Mouse (Mus musculus) spleen, postnatal 36 days (tissue): Measurements from ENCODE around the gene Pam16.

Experiments
- DNase-seq, 2 experiments: peaks; one replicate each; pipeline ENCODE4 v3.0.0; 2022; ENCODE audit warnings: low spot score in 2 of 2, mixed read lengths in 1 of 2

Gene Pam16

DNA sequence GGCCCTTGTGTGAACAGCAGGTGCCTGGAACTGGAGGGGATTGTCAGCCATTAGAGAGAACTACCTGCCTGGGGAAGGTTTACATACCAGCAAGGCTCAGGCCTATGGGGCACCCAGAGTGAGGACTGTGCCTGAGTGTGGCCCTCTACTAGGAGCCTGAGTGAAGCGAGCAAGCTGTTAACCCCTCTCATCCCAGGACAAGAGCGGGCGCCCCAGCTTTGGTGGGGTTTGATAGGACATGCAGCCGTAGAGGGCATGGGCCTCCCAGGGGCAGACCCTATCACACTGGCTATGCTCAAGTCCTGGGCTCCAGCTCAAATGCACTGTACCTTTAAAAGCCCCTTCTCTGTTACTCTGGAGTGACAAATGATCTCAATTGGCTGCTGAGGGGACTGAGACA lies 22.0 kb upstream of the Pam16 start:
- no peak for DNase-seq

DNA sequence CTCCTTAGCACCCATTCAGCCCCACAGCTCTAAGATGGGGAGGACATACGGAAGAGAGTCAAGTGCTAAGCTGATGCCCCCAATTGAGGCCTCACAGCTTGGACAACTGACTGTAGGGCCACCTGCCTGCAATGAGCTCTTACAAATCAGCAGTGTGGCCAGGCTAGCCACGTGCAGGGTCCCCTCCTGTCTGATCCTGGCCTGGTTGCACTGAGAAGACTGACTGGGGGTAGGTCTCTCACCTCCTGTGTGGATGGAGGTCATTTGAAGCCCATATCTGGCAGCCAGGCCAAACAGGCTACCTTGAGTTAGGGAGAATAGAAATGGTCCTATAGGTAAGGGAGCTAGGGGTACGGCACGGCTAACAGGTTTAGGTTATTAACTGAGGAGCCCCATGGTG lies 21.1 kb upstream of the Pam16 start:
- DNase-seq = no peak

DNA sequence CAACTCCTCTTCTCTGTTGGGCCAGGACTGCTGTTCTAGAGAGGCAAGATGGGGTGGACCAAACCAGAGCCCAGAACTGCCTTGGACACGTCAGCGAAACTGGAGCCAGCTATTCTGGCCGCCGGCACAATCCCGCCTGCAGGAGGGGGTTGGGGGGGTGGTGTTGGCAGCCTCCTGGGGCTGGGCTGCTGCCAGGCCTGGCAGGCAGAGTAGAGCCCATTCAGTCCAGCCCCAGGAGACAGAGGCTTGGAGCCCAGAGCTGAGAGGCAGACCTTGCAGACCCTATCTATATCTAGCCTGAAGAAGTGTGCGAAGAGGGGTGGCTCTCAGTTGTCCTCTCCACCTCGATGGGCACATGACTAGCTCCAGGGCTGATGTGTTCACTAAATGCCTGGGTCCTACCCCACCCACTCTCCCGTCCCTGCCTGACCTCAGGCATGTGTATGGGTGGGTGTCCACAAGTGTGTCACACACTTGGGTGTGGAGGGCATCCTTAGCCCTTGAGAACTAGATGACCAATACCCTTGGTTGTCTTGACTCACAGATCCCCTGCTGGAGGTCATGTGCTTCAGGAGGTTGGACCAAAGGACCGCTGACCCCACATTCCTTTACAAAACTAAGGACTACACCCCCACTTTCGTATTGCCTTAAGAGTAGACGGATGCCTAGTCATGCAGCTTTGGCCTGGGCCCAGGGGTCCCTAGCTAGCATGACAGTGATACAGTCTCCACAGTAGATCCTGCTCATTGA lies 19.1 kb upstream of the Pam16 start:
- DNase-seq = no peak

DNA sequence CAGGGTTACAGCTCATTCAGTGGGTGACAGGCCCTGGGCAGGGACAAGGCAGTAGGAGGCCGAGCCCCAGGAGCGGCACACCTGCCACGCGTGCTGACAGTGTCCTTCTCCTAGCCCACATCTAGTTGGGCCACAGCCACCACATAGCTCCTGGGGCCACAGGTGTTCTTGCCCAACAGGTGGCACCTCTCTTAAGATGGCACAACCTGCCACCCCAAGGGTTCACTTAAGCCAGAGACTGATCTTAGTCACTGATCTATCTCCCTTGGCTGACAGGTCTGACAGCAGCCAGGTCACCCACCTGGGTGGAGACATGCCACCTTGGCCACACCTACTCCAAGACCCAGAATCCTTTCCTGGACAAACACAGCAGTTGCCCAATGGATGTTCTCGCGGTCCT lies 18.1 kb upstream of the Pam16 start:
- no peak for DNase-seq

DNA sequence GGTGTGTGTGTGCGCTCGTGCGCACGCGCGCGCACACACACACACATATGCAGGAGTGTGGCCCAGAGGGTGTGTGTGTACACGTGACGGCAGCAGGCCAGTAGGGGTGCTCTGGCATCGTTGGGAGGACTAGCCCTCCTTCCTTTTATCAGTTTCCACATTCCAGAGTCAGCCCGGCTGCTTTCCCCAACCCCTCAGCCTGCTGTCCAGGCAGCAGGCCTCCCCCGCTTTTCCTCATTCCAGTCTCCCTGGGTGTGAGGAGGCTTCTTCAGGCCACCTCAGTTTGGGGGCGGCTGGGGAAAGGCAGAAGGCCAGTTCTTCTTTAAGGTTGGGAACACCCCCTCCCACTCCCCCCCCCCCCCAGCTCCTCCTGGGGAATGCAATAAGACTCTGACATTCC lies 17.4 kb upstream of the Pam16 start:
- DNase-seq = peak in 1 of 2 experiments; percentile 8

DNA sequence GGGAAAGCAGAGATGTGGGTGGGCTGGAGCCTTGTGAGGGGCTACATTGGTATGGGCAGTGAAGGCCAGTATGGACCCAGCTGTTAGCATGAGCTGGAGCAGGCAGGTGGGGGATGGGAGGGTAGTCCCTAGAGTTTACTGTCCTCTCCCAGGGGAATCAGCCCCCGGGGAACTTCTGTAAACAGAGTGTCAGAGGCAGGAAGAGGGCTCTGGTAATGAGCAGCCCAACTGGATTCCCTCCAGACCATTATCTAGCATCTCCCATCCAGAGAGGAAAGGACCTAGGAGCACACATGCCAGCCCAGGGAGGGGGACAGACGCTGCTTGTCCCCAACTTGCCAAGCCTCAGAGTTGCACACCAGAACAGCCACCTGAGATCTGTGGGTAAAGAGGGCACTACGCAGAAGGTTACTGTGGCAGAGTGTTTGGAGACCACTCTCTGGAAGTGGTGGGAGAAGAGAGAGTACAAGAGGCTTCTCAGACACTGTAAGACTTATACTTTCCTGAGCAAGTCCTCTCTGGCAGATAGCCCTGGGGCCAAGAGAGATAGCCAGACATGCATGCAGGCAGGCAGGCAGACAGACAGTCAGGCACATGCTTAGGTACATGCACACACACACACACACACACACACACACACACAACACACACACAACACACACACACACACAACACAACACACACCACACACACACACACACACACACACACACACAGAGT lies 16.5 kb upstream of the Pam16 start:
- peak; percentile 44 to 50 for DNase-seq

DNA sequence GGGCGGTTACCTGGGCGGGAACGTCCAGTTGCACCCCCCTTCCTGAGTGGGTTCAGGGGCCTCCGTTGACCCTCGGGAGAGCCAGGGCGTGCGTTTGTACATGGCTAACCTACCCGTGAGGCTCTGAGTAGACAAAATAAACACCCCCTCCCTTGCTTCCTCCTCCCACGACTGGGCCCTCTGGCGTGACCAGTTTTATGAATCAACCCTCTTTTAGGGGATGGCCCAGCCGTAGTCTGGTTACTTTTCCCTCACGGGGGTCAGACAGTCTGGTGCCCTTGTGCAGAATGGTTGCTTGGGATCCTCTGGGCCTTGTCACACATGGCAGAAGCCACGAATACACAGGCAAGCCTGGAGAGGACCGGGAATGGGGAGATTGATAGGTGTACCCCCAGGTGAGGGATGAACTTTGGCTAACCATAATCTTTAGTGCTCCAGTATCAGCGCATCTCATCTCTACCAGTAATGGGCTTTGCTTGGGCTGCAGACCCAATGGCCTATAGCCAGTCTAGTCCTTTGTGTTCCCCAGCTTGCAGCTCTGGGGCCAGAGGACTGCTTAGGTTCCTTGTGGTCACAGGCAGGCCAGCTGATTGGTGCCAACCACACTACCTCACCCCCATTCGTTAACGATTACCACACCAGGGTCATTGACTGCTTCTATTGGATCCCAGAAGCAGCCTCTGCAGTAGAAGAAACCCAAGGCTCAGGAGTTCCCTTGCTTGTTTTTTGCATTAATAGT lies 15.6 kb upstream of the Pam16 start:
- peak; percentile 28 to 36 for DNase-seq

DNA sequence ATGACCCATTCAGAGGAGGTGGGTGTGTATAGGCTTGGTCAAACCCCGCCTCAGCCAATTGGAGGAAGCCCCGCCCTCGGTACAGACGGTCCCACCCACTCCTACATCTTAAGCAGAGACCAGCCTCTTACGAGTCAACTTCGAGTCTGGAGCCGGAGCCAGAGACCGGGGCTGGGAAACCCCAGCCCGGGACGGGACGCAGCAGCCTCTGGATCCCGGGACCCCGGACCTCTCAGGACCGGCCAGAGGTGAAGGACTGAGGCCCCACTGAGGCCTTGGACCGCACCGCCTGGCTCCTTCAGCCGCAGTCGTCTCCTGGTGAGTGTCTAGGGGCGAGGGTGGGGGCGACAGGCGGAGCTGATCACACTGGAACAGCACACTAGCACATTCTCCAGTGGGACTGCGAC lies 15.0 kb upstream of the Pam16 start, which contains the start of the genes Vasn and Dnaja3:
Gene Vasn (plus strand): TSS at position 111 of the 407 bp plus-strand sequence.
Gene Dnaja3 (plus strand): TSS at position 159 of the 407 bp plus-strand sequence.
- peak; percentile 72 for DNase-seq

DNA sequence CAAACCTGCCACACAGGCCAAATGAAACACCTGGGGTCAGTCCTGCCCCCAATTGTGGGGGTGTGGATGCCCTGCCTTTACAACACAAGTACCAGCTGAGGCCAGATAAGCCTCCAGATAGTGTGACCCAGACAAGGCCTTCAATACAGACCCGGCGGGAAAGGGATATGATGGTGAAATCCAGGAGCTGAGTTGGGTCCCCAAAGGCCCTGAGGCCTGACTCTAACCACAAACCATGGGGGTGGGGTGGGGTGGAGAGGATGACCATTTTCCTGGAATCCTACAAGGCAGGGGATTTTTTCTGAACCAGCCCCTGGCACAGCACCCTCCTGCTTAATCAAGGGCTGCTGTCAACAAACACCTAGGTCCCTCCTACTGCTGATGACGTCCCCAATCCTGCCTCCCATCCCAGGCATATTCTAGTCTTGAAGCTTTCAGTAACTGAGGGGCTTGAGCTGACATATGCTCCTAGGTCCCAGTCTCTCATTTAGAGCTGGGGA lies 14.2 kb upstream of the Pam16 start:
- no peak for DNase-seq

DNA sequence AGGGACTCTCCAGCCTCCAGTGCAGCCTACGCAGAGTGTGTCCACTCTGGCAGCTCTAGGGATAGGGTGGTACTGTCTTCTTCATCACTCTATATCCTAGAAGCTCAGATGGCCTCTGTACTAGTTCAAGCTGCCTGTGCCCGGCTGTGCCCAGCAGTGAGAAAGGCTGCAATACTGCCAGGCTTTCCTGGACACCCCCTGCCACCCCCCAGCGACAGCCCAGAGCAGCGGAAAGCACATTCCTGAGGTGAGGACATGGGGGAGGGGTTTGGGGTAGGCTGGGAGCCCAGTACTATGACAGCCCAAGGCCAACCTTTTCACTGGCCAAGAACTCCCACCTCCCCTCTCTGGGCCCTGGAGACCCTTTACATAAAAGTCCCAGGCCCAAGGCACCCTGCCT lies 11.0 kb upstream of the Pam16 start:
- DNase-seq = no peak

DNA sequence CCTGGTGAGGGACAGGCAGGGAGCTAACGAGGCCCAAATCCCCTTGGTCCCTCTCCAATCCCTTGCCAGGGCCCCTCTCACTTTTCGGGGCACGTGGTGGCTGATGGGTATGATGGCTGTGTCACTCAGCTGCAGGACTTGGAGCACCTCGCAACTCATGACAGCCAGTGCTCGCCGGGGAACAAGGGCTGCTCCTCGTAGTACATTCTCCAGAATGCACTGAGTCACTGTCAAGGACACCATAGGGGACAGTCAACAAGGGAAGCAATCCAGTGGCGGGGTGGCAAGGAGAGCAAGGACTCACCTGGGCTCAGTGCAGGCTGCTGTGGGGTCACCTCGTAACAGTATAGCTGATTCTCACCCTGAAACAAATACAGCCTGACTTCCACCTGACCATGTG lies 9.9 kb upstream of the Pam16 start:
- no peak for DNase-seq

DNA sequence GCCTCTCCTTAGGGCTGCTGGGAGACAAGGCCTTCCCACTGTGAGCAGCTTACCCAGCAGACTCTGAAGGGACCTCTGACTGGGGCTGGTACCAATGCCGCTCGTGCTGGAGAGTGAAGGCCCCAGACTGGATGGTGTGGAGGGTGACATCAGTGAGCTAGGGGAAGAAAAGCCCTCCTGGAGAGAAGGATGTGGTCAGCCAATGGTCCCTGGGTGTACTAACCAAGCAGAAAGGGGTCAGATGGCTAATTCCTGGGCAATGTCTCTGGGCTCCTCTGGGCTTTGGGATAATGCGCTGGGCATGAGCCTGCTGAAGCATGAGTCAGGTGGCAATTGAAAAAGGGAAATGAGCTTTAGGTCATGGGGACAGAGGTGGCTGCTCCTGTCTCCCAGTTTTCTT lies 8.9 kb upstream of the Pam16 start:
- no peak for DNase-seq

DNA sequence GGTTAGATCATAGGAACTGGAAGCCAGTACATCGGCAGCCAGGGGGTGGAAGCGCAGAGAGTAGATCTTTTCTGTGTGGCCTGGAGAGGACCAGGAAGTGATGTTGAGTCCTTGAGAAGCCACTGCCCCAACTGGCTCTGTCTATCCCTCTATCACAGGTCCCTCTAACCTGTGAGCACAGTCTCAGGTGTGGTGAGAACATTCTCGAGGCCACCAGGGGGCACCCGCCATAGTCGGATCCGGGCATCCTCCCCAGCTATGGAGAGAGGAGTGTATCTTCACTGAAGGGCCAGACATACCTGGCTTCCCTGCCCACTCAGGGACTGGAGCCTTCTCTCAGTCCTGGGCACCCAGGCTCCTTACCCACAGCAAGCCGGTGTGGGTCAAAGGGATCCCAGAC lies 7.3 kb upstream of the Pam16 start:
- no peak for DNase-seq

DNA sequence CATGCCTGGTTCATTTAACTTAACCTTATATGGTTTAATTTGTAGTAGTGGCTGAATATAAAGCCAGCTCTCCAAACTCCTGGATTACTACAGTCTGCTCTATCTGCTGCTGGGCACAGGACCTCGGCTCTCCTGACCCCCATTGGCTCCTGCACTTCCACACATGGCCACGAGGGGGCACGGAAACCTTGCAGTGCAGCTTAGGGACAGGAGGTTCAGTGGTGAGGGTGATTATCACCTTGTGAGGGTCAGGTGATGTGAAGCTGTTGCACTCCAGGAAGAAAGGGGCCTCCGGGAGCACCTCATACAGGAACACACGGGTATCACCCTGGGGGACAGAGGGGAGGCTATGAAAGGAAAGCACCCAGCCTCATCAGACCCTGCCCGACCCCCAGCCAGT lies 5.2 kb upstream of the Pam16 start:
- DNase-seq = peak; percentile 63 to 71

DNA sequence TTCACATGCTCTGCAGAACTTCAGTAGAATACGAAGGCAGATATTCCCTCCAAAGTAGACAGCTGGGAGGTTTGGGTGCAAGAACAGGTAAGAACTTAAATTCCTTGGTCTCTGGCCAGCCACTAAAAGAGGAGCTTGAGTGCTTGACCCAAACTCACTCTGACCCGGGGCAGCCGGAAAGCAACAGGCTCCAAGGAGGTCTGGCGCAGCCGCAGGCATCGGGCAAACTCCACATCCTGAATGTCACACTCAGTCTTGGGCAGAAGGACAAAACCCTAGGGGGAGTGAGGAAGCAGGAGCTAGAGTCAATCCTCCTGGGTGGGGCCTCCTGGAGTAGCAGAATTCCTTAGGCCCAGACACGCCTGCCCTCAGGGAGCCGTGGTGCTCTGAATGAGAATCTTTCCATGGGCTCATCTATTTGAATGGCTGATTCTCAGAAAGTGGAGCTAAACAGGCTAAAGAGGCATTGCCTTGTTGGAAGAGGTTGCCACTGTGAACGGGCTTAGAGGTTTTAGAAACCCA lies 4.2 kb upstream of the Pam16 start:
- no peak for DNase-seq

DNA sequence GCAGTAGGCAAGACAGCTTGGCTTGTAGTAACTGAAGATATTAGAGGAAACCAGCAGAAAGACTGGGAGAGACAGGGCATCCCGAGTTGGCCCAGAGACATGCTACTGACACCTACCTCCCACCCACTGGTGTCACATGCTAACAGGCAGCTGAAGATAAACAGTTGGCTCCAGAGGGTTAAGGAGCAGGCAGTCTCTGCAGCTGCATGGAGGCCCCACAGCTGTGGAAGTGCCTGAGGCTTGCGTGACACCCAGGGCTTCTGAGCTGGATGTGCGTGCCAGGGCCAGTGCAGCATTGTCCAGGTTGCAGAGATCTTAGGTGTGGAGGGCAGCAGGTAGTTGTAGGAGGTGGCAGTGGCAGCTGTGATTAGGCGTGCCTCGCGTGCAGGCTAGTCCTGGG lies 2.3 kb upstream of the Pam16 start:
- no peak for DNase-seq

DNA sequence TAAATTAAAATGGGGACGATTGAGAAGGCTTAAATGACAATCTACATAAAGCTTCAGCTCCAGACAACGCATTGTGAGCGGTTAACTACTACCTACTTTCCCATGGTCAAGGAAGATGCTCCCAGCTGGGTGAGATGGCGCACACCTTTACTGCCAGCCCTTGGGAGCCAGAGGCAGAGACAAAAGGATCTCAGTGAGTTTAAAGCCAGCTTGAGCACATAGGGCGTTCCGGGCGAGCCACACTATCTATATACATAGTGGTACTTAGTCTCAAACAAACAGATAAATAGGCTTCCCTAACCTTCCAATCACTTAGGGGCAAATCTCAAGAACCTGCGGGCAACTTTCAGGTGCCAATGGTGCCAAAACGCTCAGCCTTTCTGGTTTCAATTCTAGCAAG lies 714 bp downstream of the Pam16 start:
- no peak for DNase-seq

DNA sequence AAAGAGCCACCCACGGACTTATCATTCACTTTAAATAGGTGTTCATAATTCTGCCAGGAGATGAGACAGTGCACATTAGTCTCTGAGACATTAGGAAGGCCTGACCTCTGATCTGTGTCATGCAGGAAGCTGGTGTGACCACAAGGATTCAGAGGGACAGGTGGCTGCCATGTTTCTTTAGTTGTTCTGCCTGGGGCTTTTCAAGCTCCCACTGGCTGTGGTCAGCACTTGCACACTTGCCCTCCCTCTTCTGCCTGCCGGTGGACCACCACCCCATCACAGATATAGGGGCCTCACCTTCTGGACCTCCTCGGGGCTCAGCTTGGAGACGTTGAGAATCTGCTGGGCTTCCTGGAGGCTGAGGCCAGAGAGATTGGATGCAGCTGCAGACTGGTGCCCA lies 8.0 kb downstream of the Pam16 start:
- DNase-seq = no peak

DNA sequence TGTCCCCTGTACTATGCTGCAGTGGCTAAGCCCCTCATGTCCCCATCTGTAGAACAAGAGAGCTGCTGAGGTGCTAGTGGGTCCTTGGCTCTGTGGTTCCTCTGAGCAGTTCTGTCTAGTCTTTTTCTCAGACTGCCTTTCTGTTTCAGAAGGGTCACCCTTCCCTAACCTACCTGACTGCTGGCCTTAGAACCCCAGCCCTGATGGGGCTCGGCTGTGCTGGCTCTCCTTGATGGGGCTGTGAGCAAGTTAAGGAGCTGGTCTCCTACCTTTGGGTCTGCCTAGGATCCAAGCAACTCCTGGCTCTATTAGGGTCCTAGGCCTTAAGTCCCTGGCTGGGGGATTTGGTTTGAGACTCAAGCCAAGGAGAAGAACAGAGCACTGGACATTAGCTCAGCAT lies 9.5 kb downstream of the Pam16 start:
- DNase-seq = no peak

DNA sequence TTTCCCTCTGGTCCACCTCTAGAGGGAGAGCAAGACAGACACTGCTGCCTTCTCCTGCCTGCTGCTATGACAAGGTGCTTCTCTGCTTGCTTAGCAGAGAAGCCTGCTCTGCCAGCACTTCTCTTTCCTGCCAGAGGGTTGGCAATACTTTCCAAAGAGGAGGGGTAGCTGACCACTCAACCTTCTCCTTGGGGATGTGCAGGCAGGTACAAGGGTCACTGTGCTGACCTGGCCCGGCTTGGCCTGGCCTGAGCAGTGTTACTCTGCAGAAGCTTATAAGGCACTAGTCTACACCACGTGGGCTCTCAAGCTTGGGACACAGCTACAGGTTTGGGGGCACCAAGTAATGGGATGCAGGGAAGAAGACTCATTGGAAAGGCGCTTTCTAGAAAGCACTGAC lies 10.1 kb downstream of the Pam16 start:
- DNase-seq = no peak

DNA sequence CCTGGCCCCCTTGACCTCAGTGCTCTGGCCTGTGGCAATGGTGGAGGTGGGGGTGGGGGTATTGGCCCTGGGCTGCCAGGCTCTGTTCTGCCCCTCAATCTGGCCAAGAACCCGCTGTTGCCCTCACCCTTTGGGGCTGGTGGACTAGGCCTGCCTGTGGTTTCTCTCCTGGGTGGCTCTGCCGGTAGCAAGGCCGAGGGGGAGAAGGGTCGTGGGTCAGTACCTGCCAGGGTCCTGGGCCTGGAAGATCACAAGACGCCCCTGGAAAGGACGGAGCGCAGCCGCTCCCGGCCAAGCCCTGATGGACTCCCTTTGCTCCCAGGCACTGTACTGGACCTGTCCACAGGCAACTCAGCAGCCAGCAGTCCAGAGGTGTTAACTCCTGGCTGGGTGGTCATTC lies 11.1 kb downstream of the Pam16 start:
- no peak for DNase-seq

DNA sequence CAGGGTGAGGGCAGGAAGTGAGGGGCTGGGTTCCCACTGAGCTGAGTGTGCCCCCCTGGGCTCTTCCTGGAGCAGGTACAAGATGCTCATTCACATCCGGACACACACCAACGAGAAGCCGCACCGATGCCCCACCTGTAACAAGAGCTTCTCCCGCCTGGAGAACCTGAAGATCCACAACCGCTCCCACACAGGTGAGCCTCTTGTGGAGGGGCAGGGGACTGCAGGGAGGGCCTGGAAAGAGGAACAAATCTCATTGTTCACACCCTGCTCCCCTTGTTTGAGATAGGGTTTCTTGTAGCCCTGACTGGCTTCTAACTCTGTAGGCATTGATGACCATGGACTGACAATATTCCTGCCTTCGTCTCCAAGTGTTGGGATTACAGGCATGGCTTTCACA lies 13.1 kb downstream of the Pam16 start:
- DNase-seq = no peak
